Comparison of ENCODE assay signal across 13 mouse cellular contexts in the genomic region with DNA sequence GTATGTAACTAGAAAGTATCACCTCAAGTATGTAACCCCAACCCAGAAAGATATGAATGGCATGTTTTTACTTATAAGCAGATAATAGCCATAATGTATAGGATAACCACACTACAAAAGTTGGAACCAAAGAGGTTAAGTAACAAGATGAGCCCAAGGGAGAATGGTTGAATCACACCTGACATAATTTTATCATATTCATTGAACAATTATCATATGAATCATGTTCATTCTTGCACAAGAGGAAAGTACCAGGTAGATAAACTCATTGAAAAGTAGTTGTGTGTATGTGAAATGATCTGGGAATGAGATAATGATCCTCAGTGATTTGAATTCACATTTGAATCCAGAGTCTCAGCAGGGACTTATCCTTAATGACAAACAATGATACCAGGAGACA. TPM values are rescaled to one million over a fixed set of nuclear protein-coding genes. Genes with fewer than 3 reads are reported as not detected.
"Had no signal": no experiment of that assay in that cellular context is flagged by ENCODE, and none has a peak within 500 bp of the region (broad histone marks: within the 10 kb centered on the region; RNA-seq: fewer than 3 reads in every experiment).

A gene (plus strand): TSS at position 301 of the 400 bp plus-strand sequence.

- DNase-seq: retina, postnatal 1 day; right cerebral cortex, adult 18-20 months; right cerebral cortex, postnatal 14 days; right cerebral cortex, postnatal 25 days; right cerebral cortex, postnatal 4 days; spleen, adult 18-20 months; thymus, adult 18-20 months; thymus, adult 2 months; thymus, postnatal 14 days; thymus, postnatal 25 days; thymus, postnatal 36 days; thymus, postnatal 4 days had no signal

RNA-seq across cellular contexts. Expression of the gene that starts here (rescaled TPM):
- total RNA-seq: neutrophil, adult 5-6 weeks had no signal
